Mouse (Mus musculus): ENCODE data around the gene Zswim8. TPM values are rescaled to one million over a fixed set of nuclear protein-coding genes. Genes with fewer than 3 reads are reported as not detected.

Gene Zswim8
- total and polyA plus RNA-seq, 3 experiments: 16.5 to 35.5 TPM; not detected in 1

DNA sequence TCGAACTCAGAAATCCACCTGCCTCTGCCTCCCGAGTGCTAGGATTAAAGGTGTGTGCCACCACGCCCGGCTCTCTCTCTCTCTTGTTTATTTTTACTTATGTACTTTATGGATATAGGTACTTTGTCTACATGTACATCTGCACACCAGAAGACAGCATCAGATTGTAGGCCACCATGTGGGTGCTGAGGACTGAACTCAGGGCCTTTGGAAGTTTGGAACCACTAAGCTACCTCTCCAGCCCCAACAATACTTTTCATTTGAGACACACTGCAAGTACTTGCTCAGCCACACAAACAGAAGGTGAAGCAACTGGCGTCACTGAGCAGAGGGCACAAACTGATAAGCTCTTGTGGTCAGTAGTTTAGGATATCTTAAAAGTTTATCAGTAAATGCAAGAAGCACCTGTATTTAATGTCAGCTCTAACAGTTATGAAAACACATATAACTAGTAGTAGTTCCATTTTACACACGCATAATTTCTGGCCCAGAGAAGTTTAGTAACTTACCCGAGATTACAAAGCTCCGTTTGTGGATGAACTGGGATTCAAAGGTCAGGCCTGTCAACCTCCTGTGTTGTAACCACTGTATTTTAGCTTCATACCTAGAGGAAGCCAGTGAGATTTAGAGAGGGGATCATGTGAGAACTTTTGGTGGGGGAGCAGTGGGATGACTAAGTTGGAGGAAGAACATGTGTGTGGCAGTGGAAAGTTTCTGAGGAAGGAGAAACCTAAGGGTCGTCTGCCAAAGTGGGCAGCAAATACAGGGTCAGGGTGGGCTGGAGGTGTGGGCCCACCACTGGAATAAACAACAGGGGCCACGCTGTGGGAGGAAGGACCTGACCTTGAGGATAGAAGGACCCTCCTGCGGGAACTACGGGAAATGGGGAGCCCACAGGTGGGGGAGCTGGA, 25.9 kb downstream of the Zswim8 start (continued):
- TF ChIP-seq ETS1 (IDR thresholded peaks at IDR 0.05; ENCODE audit: low read depth, low read length): peak; percentile 94
- peak; percentile 50 for TF ChIP-seq KAT2A (conservative IDR thresholded peaks at IDR 0.05; ENCODE audit: low read depth, low read length)
- TF ChIP-seq MAX (IDR thresholded peaks at IDR 0.05; ENCODE audit: low read length): peak; percentile 20; the same call in 1 of the 2 replicates
- no peak for TF ChIP-seq ZKSCAN1 (IDR thresholded peaks at IDR 0.05; ENCODE audit: low read depth, low read length)
- peak; percentile 48 for TF ChIP-seq NELFE (IDR thresholded peaks at IDR 0.05; ENCODE audit: low read depth, low read length)
- peak; percentile 36; the same call in 1 of the 2 replicates for TF ChIP-seq MXI1 (IDR thresholded peaks at IDR 0.05; ENCODE audit: low read depth, low read length)
- TF ChIP-seq SIN3A (IDR thresholded peaks at IDR 0.05; ENCODE audit: low read length): peak; percentile 98
- TF ChIP-seq ELF1 (IDR thresholded peaks at IDR 0.05; ENCODE audit: low read depth, low read length): 0 out of 2 replicates have a peak, but pooled peaks have one; percentile 40
- peak; percentile 96 to 99 for TF ChIP-seq EP300 (IDR thresholded peaks at IDR 0.05; ENCODE audit: low read depth in 1 of 2, low read length in 2 of 2)
- no peak for TF ChIP-seq CTCF (IDR thresholded peaks at IDR 0.05 in 2 of 3, conservative IDR thresholded peaks at IDR 0.05 in 1 of 3; ENCODE audit: control insufficient read depth in 1 of 3, insufficient read depth in 1 of 3, low read depth in 2 of 3, low read length in 3 of 3, poor library complexity in 1 of 3, severe bottlenecking in 1 of 3)
- TF ChIP-seq GABPA (IDR thresholded peaks at IDR 0.05; ENCODE audit: low read depth, low read length): peak; percentile 45; the same call in 1 of the 2 replicates
- no peak for TF ChIP-seq NRF1 (IDR thresholded peaks at IDR 0.05; ENCODE audit: insufficient read depth, low read depth, low read length, poor library complexity, severe bottlenecking)
- no peak for TF ChIP-seq USF2 (IDR thresholded peaks at IDR 0.05; ENCODE audit: borderline replicate concordance in 1 of 2, insufficient read depth in 1 of 2, low read depth in 1 of 2, low read length in 2 of 2)
- peak; percentile 97 for TF ChIP-seq CHD1 (IDR thresholded peaks at IDR 0.05; ENCODE audit: low read depth, low read length)
- peak; percentile 98 for TF ChIP-seq GATA1 (IDR thresholded peaks at IDR 0.05; ENCODE audit: low read depth, low read length)
- TF ChIP-seq BHLHE40 (IDR thresholded peaks at IDR 0.05; ENCODE audit: borderline replicate concordance, low read depth, low read length): peak; percentile 41; the same call in 1 of the 2 replicates
- peak; percentile 98 for TF ChIP-seq TCF12 (IDR thresholded peaks at IDR 0.05; ENCODE audit: low read depth, low read length)

DNA sequence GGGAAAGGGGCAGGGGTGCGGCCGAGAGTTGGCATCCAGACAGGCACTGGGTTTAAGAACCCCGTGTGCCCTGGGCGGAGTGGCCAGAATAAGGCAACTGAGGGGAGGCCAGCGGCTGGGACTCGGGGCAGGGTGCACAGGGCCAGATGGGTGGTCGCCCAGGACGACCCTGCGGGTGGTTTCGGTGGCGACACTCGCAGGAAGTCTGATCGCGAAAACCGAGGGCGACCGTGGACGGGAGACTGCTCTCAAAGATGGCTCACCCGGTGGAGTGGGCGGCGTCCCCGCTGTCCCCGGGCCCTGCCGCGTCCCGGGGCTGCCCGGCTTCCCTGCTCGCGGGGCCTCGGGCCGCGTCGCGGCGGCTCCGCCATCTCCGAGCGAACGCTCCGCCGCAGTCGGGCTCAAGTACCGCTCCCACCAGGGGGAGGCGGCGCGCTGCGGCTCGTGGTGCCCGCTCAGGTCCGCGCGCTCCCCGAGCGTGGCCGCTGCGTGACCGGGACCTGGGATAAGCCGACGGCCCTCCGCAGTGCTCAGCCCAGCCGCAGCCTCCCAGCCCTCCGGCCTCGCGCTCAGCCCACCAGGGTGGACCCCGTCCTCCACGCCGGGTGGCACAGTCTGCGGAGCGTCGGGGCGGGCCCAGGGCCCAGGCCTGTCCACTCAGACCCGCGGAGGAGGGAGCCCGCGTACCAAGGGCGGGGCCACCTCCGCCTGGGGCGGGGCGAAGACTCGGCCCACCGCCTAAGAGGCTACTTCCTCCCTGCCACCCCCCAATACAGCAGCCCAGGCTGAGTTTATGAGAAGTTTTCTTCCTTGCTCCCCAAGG, 26.8 kb downstream of the Zswim8 start, which contains the start of gene Ndst2:
Gene Ndst2 (minus strand): TSS at position 611 of the 823 bp plus-strand sequence.
- Histone ChIP-seq H3K4me1 (ENCODE audit: control insufficient read depth in 1 of 2, insufficient read depth in 2 of 2, low read length in 2 of 2) (peaks cover 33 to 49% of the 10 kb centered on the region in 2 experiments), H3K27ac (ENCODE audit: control insufficient read depth, low read depth, low read length) (peak within 1 kb of the TSS; percentile 99)
- TF ChIP-seq TBP (IDR thresholded peaks at IDR 0.05; ENCODE audit: low read depth, low read length) (0 out of 2 replicates have a peak, but pooled peaks have one; percentile 42), USF1 (IDR thresholded peaks at IDR 0.05; ENCODE audit: low read depth, low read length) (no peak), ETS1 (IDR thresholded peaks at IDR 0.05; ENCODE audit: low read depth, low read length) (no peak), ZKSCAN1 (IDR thresholded peaks at IDR 0.05; ENCODE audit: low read depth, low read length) (no peak), MAX (IDR thresholded peaks at IDR 0.05; ENCODE audit: low read length) (peak; percentile 37; the same call in 1 of the 2 replicates), RAD21 (IDR thresholded peaks at IDR 0.05; ENCODE audit: low read depth, low read length) (no peak), NELFE (IDR thresholded peaks at IDR 0.05; ENCODE audit: low read depth, low read length) (peak; percentile 61), MAZ (IDR thresholded peaks at IDR 0.05; ENCODE audit: low read depth, low read length) (no peak; the same call in none of the 2 replicates), CHD2 (IDR thresholded peaks at IDR 0.05; ENCODE audit: low read length) (no peak), ELF1 (IDR thresholded peaks at IDR 0.05; ENCODE audit: low read depth, low read length) (peak; percentile 28; the same call in 1 of the 2 replicates), SIN3A (IDR thresholded peaks at IDR 0.05; ENCODE audit: low read length) (no peak; the same call in 1 of the 2 replicates), MYC (IDR thresholded peaks at IDR 0.05; ENCODE audit: low read depth, low read length) (no peak), RCOR1 (IDR thresholded peaks at IDR 0.05; ENCODE audit: low read depth, low read length) (no peak), TCF12 (IDR thresholded peaks at IDR 0.05; ENCODE audit: low read depth, low read length) (peak; percentile 65), MEF2A (IDR thresholded peaks at IDR 0.05; ENCODE audit: extremely low read depth, insufficient replicate concordance, low read depth, low read length, poor library complexity, severe bottlenecking) (no peak), POLR2AphosphoS5 (IDR thresholded peaks at IDR 0.05; ENCODE audit: borderline replicate concordance, low read depth, low read length) (0 out of 2 replicates have a peak, but pooled peaks have one; percentile 10), TAL1 (IDR thresholded peaks at IDR 0.05; ENCODE audit: low read length) (no peak), GATA1 (IDR thresholded peaks at IDR 0.05; ENCODE audit: low read depth, low read length) (no peak), E2F4 (IDR thresholded peaks at IDR 0.05; ENCODE audit: borderline replicate concordance, low read depth, low read length) (no peak), KAT2A (conservative IDR thresholded peaks at IDR 0.05; ENCODE audit: low read depth, low read length) (no peak; the same call in 1 of the 2 replicates)

More for the DNA sequence above, 26.8 kb downstream of the Zswim8 start, which contains the start of gene Ndst2:
- H3K9me3 ChIP-seq (replicated peaks; ENCODE audit: insufficient read depth, low read length): no peaks in the 10 kb centered on the region
- DNase-seq (ENCODE audit: low read depth, low spot score): peak; percentile 94
- H3K27me3 ChIP-seq (ENCODE audit: control insufficient read depth in 1 of 2, insufficient read depth in 2 of 2, low read length in 2 of 2): no peaks in the 10 kb centered on the region
- peaks cover 20 to 46% of the 10 kb centered on the region in 2 experiments for H3K36me3 ChIP-seq (ENCODE audit: control insufficient read depth in 1 of 2, insufficient read depth in 2 of 2, low read length in 2 of 2)
- peaks cover 26% of the 10 kb centered on the region for H3K79me2 ChIP-seq (ENCODE audit: control insufficient read depth, insufficient read depth, low read length, poor library complexity)
- peak within 1 kb of the TSS; percentile 78 to 90 for H3K4me3 ChIP-seq (ENCODE audit: control insufficient read depth in 1 of 2, insufficient read depth in 1 of 2, low read depth in 2 of 2, low read length in 2 of 2)
- peak within 1 kb of the TSS; percentile 96 for H3K9ac ChIP-seq (ENCODE audit: control insufficient read depth, low read depth, low read length, poor library complexity, severe bottlenecking)

All from MEL (cell line).